Mouse (Mus musculus) forelimb bud, embryonic 11.5 days (tissue): ENCODE results near the gene Arhgef3.

Experiments
- DNase-seq: peaks from one replicate; pipeline ENCODE4 v3.0.0-alpha.2; 2012; ENCODE audit warnings: low read depth, low spot score

The Arhgef3 gene

DNA sequence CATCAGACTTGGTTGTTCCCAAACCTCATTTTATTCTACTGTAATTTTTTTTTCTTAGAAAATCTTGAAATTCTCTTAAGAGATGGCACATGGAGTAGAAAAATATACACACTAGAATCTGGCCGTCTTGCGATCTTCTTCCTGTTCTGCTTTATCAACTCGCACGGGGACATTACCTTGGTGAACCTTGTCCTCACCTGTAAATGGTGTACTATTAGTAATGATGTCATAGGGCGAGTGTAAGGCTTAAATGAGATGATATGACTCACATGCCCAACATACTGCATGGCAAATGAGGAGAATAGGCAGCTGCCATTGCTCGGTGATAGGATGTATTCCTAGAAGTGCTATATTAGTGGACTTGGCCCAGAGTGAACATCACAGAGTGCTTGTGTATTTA is 49.9 kb downstream of the Arhgef3 start:
- no peak for DNase-seq

GRCm38 (mm10) chr14:27166751-27167150 is 52.1 kb downstream of the Arhgef3 start:
- DNase-seq, result no peak

GRCm38 (mm10) chr14:27167177-27167576 is 52.5 kb downstream of the Arhgef3 start:
- no peak for DNase-seq

DNA sequence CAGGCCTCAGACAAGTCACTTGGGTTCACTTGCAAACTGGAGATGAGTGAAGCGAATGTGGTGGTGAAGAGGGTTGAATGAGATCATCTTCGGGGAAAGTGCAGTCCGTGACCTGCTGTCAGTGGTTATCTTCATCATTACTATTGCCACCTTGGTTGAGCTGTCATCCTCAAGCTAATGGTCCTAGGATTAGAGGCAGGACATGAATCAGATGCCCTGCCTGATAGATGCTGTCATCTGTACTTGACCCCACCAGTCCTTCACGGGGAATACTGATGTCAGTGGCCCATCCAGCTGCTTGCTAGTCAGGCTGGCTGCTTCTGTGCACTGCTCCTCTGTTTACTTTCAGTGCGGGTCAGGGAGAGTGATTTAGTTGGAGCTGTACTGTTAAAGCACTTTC is 53.7 kb downstream of the Arhgef3 start:
- no peak for DNase-seq

GRCm38 (mm10) chr14:27169287-27169686 is 54.6 kb downstream of the Arhgef3 start:
- no peak for DNase-seq

GRCm38 (mm10) chr14:27170421-27170820 is 55.7 kb downstream of the Arhgef3 start:
- DNase-seq, result no peak

GRCm38 (mm10) chr14:27171175-27171830 is 56.6 kb downstream of the Arhgef3 start:
- DNase-seq, result no peak

GRCm38 (mm10) chr14:27173178-27173803 is 58.6 kb downstream of the Arhgef3 start:
- no peak for DNase-seq

DNA sequence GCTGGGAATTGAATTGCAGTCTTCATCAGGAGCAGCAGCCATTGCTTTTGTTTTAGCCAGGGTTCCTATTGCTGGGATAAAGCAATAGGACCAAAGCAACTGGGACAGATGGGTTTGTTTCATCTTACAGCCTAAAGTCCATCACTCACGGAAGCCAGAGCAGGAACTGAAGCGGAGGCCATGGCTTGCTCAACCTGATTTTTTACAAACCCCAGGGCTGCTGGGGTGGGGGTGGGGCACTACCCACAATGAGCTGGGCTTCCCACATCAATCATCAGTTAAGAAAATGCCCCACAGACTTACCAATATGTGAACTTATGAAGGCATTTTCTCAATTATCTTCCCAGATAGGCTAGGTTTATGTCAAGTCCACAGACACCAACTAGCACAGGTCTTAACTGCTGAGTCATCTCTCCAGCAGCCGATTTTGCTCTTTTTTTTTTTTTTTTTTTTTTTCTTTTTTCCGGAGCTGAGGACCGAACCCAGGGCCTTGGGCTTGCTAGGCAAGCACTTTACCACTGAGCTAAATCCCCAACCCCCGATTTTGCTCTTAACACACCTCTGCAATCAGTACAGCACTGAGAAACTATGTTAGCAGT is 59.6 kb downstream of the Arhgef3 start:
- no peak for DNase-seq

- DNase-seq, result no peak
Observed at GRCm38 (mm10) chr14:27174831-27175301, 60.2 kb downstream of the Arhgef3 start.

DNA sequence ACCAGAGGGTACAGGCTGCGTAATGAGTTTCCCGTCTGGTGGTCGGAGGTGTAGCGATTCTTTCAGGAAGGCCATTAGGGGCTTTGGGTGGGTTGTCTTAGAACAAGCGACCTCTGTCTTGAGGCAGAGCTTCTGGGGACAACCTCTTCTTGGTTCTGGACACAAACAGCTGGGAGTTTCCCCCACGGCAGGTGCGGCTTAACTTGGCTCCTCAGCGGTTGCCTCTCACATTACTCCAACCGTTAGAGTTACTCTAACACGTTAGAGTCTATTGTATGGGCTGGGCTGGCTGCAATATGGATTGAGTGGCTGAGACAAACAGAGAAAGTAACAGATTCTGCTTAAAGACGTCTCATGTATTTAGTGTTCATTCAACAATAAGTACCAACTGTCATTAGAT is 60.6 kb downstream of the Arhgef3 start:
- DNase-seq, result no peak

DNA sequence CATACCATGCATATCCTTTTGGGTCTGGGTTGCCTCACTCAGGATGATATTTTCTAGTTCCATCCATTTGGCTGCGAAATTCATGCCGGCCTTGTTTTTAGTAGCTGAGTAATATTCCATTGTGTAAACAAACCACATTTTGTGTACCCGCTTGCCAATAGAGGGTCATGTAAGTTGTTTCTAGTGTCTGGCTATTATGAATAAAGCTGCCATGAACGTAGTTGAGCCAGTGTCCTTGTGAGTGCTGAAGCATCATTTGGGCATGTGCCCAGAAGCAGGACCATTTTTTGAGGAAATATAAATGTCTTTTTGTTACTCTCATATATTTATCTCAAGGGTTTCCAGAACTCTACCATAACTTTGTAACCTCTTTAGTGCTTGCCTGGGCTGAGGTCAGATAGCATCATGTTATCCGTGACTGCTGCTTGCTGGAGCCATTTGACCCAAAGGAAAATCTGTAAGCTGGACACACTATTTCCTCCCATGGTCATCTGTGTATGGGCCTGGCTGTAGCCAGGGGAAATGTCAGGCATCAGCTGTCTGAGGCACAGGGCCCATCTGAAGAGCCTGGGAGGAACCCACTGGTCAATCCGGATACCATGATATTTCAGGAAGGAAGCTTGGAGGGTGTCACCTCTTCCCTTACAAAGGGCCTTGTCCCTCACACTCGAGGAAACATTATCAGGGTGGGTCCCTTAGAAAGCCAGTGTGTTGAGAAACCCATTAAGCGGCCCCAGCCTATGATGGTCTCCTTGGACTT is 63.3 kb downstream of the Arhgef3 start:
- no peak for DNase-seq

DNA sequence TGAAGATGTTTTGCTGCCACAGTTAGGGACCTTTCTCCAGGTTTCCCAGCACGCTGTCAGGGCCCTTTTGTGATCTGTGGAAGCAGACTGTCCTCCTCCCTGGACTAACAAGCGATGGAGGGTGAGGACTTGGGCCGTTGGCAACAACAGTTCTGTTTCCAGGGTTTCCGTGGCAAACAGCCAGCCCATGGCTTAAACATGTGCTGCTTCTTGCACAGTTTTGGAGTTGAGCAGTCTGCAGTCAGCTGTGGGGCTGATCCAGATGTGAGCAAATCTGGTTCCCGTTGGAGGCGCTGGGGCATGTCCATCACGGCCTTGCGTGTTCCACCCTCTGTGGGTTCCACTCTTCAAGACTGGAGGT is 63.8 kb downstream of the Arhgef3 start:
- DNase-seq, result no peak

GRCm38 (mm10) chr14:27179771-27180170 is 65.1 kb downstream of the Arhgef3 start:
- no peak for DNase-seq

GRCm38 (mm10) chr14:27182059-27182458 is 67.4 kb downstream of the Arhgef3 start:
- DNase-seq, result no peak

DNA sequence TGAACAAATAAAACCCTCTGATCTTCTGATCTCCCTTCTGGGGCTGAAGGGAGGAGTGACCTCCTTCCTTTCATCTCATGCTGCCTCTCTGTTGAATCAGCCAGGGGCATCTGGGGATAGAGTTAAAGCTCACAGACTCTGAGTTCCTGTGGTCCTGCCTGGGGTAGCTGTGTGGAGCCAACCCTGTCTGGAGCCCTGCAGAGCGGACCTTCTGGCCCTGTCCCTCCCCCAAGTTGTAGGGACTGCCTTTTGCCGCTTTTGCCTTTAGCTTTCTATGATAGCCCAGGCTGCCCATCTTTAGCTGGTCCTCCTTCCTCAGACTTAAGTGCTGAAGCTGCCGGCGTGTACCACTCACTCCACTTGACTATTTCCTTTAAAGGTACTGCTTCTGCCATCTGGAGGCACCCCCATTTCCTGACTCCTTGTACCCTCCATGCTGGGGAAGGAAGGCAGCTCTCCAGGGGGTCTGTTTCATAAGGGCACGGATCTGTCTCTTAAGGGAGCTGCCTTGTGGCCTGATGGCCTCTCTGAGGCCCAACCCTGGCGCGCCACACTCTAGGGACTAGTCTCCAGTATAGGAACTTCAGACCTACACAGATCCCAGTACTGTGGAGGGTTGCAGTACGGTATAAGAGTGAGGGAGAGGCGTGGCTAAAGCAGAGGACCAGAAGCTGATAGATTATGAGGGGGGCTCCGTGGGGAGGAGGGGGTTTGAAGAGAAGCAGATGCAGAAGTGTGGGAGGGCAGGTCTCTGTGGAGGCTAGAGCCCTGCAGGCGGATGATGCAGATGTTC is 68.1 kb downstream of the Arhgef3 start:
- DNase-seq, result no peak

GRCm38 (mm10) chr14:27183501-27184230 is 69.0 kb downstream of the Arhgef3 start:
- DNase-seq, result peak; percentile 71

GRCm38 (mm10) chr14:27185902-27186301 is 71.2 kb downstream of the Arhgef3 start:
- no peak for DNase-seq

DNA sequence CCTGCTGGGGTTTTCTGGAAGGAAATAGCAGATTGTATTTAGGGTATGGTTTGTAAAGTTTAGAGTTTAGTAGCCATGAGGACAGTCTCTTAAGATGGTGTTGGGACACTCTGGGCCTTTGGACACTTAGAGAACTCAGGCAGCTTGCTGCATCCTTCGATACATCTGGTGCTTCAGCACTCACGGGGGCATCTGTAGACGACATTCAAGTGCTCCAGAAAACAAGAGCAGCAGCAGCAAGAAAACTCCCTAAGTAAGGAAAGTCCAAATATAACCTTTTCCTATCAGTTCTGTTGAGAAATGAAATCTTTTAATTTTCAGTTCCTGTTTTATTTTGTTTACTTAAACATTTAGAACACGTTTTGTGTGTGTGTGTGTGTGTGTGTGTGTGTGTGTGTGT is 71.9 kb downstream of the Arhgef3 start:
- DNase-seq, result no peak

DNA sequence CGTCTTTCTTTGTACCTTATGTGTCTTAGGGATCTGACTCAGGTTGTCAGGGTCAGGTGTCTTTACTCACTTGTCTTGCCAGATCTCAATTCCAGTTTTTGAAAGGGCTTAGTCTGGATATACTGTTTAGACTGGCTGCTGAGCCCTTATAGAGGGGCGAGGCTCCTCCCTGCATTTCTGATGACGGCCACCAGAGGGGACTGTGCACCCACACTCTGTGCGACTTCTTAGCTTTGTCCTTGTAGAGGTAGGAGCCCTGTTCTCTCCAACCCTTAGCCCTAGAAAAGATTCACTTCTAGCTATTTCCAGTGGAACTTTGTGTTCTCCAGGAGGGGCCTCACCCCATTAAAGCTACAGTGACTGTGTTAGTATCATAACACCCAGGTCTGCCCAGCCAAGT is 72.3 kb downstream of the Arhgef3 start:
- DNase-seq, result peak; percentile 78

- DNase-seq, result no peak
Observed at GRCm38 (mm10) chr14:27187885-27188284, 73.2 kb downstream of the Arhgef3 start.
